Mouse (Mus musculus) cerebellum, postnatal 36 days (tissue): ENCODE measurements around the gene Rufy3.
A peak's percentile ranks its signal among the peaks of the same experiment; 100 is the strongest.

Experiments used
- DNase-seq, 2 experiments: peaks; one replicate each; pipeline ENCODE4 v3.0.0; 2021 to 2022; ENCODE audit warnings: mixed read lengths in 2 of 2

Rufy3 gene

DNA sequence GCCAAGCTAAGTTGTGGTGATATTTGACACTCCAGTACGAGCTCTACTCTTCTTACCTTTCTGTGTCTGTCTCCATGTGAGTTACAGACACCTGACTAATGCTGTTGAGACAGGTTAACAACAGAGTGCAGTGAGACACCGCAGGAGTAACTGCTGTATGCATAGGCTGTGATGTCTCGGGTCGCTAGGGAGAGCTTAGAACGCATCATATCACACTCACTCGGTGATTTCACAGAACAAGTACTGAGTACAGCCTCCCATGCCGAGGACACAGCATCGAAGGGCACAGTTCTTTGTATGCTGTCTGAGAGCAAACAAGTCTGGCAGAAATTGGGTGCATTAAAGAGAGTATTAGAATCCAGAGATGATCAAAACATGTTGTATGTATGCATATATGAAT is 65.1 kb downstream of the Rufy3 start:
- DNase-seq, result no peak

GRCm38 (mm10) chr5:88630883-88631282 is 66.0 kb downstream of the Rufy3 start:
- DNase-seq, result no peak

DNA sequence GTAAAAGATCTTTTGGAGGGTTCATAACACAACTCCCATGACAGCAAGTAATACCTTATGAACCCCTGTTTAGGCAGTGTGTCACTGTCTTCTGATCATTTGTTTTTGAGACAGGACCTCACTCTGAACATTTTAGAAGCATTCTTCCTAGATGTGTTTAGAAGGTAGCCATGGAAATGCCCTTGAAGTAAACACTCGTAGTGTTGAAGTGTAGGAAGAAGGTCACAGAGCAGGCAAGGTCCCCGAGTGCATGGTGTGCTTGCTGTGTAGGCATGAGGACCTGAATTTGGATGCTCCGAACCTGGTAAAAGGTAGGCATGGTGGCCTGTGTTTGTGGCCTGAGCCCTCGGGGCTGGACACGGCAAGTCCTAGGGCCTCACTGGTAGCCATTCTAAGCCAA is 66.7 kb downstream of the Rufy3 start:
- no peak for DNase-seq

DNA sequence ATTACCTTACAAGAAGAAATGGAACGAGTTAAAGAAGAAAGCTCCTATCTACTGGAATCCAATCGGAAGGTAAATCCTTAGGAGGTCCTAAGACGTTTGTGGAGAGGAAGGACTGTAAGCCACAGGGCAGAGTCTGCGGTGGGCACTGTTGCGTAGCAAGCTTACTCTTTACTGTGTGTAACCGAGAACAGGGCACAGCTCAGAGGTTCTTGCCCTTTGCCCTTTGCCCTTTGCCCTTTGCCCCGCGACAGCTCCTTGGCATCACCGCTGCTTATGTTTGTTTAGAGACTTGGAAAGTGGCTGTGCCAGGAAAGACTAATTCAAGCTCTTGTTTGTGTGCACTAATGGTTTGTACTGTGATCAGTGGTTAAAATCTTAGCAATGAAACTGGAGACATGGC is 67.6 kb downstream of the Rufy3 start:
- DNase-seq, result no peak

- no peak for DNase-seq
Measured at GRCm38 (mm10) chr5:88634076-88634475, 69.2 kb downstream of the Rufy3 start.

DNA sequence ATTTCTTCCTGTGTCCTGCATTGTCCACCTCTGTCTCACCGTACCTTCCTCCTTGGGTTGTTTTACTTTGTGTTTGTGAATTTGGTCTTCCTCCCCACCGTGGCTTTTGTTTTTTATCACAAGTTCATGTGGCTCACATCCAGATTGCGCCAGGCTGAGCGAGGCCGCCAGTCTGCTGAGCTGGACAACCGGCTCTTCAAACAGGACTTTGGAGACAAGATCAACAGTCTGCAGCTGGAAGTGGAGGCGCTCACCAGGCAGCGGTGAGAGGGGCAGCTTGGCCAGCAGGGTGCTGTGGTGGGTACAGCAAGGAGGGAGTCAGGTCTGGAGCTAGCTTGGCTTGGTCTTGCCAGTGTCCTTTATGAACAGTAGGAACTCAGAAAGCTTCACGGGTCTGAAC is 77.9 kb downstream of the Rufy3 start:
- no peak for DNase-seq

DNA sequence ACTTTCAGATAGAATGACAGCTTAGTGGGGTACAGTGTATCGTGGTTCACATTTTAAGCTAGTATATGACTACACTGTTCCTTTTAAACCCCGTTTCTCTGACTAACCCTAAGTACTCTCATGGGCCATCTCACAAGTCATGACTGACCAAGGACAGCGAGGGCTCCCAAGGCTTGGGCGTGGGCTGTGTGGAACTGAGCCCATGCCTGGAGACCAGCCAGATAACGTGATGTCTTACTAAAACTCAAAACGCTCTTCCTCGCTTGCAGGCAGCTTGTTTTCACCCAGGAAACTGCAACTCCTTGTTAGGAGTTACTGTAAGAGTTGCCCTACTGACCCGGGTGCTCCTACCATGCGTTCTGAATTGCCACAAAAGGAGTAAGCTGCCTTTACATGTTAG is 78.7 kb downstream of the Rufy3 start:
- no peak for DNase-seq

DNA sequence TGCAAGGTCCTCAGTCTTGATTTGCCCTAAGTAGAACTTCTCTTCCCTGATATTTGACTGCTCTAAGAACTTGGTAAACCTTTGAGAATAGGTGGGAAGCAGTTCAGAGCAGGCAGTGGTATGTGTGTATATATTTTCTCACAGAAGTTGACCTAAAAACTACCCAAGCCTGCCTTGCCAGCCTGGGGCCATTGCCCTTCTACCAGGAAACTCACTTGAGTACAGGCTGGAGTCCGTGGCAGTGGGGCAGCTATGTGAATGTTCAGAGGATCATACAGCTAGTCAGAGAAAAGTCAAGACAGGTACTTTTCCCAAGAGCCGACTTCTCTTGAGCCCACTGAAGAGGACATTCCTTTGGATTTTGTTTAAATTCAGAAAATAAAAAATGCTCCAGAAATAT is 80.1 kb downstream of the Rufy3 start:
- DNase-seq, result no peak

DNA sequence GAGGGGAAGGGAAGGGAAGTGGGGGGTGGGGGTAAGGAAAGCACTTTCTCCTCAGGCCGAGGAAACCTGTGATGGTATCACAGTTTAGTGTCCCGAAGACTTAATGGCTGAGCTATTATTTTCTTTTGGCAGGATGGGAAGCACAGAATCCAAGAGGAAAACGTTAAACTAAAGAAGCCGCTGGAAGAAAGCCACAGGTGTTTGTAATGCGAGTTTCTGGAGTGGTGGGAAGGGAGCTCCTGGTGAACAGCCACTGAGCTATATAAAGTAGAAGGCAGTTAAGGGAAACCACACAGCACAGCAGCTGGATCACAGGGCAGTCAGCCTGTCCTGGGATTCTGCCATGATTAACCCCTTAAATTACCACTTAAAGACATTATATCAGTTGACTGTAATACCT is 80.6 kb downstream of the Rufy3 start:
- DNase-seq, result no peak

GRCm38 (mm10) chr5:88649250-88650173 is 84.7 kb downstream of the Rufy3 start:
- no peak for DNase-seq

DNA sequence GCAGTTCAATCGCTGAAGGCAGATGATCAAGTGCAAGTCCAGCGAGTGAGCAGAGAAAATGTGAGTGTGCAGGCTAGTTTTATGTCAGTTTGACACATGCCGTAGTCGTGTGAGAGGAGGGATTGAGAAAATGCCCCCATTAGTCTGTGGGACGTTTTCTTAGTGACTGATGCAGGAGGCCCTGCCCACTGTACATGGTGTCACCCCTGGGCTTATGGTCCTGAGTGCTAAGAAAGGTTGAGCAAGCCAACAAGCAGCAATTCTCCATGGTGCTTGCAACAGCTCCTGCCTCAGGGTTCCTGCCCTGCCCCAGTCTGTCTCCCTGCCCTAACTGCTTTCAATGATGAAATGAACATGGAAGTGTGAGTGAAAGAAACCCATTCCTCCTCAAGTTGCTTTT is 87.7 kb downstream of the Rufy3 start:
- DNase-seq, result no peak

GRCm38 (mm10) chr5:88657868-88658267 is 93.0 kb downstream of the Rufy3 start:
- no peak for DNase-seq

DNA sequence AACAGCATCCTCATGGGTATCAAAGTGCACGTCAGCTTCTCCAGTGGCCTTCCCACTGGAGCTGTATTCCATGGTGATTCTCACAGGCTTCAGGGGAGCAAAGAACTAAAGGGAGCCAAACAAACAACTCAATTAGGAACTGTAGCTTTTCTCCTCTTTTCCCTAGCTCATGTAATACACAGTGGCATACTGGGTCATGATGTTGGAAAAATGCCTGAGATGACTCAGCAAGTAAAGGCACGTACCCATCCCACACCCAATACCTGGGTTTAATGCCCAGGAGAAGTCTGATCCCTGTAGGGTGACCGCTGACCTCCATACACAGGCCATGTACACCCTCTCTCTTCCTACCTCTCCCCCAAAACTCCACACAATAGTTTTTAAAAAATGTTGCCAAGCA is 98.3 kb downstream of the Rufy3 start:
- no peak for DNase-seq

GRCm38 (mm10) chr5:88663875-88664274 is 99.0 kb downstream of the Rufy3 start:
- DNase-seq, result no peak

GRCm38 (mm10) chr5:88674703-88675442 is 110.0 kb downstream of the Rufy3 start:
- peak in 1 of 2 experiments; percentile 40 for DNase-seq

DNA sequence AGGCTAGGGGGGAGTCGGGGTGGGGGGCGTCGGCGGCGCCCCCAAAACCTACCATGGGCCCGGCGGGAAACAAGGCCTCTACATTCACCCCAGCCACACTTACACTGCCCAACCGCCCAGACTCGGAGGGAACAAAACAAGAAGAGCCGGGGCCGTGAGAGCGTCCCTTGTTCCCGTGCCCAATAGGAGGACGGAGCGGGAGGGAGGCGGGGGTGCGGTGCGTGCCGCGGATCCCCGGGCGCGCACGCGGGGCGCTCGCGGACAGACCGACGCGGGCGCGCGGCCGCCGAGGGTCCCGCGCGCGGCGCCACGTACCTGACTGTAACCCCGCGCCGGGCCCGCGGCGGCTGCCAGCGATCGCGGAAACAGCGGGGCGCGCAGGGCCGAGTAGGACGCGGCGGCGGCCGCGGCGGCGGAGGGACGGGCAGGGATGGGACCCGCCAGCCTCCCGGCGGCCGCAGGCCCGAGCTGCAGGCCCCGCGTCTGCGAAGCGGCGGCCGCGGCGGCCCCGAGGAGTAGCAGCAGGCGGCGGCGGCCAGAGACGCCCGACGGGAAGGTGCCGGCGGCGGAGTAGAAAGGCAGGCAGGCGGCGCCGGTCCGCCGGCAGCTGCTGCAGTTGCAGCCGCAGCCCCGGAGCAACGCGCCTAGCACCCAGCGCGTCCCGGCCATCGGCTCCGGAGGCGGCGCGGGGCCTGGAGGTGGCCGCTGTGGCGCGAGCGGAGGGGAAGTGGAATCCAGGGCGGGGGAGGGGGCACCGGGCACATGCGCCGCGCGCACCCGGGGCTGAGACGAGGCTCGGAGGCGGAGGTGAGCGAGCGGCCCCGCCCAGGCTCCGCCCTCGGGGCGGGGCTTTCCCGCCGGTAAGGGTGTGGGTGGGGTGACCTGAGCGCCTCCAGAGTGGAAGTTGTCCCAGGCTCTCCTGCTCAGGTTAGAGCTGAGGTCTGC is 110.9 kb downstream of the Rufy3 start, which contains the start of gene Grsf1:
Grsf1 (minus strand) TSS at position 729 of the 945 bp plus-strand sequence.
- peak; percentile 88 to 94 for DNase-seq

GRCm38 (mm10) chr5:88678929-88679328 is 114.1 kb downstream of the Rufy3 start:
- no peak for DNase-seq

DNA sequence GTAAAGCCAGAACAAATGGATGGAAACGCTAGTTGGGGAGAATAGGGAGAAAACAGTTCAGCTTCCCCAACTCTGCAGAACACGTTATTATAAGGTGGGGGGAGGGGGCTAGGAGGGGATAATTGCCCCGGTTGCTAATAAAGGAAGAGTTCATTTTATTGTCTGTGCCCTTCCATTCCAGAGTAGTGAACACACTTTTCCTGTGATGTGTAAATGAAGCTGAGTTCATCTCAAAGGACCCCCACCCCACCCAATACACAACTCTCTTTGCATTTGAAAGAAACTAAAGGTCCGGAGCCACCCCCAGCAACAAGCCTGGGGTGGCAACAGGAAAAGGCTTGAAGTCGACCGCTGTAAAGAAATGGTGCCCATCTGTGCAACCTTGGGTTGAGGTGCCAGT is 114.5 kb downstream of the Rufy3 start:
- DNase-seq, result no peak

GRCm38 (mm10) chr5:88680567-88680966 is 115.7 kb downstream of the Rufy3 start:
- DNase-seq, result no peak

DNA sequence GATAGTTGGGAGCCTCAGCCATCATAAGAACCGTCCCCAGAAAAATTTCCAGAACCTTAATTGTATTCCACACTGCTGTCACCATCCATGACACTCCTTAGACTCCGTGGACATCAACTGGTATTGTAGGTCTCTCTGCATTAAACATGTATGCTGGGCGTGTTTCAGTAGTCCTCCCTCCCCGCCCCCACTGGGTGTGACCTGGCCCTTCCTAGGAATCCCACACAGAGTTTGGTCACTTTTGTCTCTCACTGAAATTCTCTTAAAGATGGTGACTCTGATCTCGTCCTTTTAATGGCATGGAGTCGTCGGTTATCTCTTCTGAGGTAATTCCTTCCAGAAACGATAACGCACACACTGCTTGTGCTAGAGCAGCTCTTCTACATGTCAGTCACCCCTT is 118.9 kb downstream of the Rufy3 start:
- no peak for DNase-seq

GRCm38 (mm10) chr5:88684226-88684625 is 119.4 kb downstream of the Rufy3 start:
- DNase-seq, result no peak

DNA sequence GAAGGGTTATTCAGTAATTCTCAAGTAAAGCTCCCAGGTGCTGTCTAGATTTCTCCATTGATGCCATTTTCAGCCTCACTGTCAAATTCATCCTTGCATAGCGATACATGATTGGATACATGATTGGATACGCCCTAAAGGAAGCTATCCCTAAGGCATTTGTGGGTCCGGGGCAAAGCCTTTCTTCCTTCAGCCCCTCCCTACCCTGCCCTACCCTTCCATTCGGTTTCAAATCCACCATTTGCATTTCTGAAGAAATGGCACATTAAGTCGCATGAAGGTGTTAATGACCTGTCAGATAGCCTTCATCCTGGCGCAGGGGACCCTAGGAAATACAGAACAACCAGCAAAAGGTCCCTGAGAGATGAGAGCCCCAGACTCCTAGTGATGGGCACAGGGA is 120.5 kb downstream of the Rufy3 start:
- DNase-seq, result no peak
